Mouse (Mus musculus) forebrain, embryonic 14.5 days (tissue): ENCODE results near the gene Kcnma1. TPM values are rescaled to one million over a fixed set of nuclear protein-coding genes. Genes with fewer than 3 reads are reported as not detected.

Experiments used
- ATAC-seq: fragments of 200-750 bp; cut with Nextera tagmentation; 2 replicates; pipeline ENCODE4 v1.8.0; 2017; ENCODE audit warnings: mild to moderate bottlenecking, moderate library complexity
- DNase-seq: peaks from one replicate; pipeline ENCODE4 v3.0.0-alpha.2; 2015; ENCODE audit warnings: low spot score
- H3K27ac ChIP-seq: fragments of 300-500 bp; sonication (generic); 2 replicates; pipeline ENCODE4 v1.5.1; 2014; ENCODE audit warnings: low read depth, mild to moderate bottlenecking, control low read depth, low read length, moderate library complexity
- H3K27me3 ChIP-seq: fragments of 300-500 bp; sonication (generic); replicated peaks from 2 replicates; pipeline ENCODE4 v1.6.1; 2014; ENCODE audit warnings: low read length, control low read depth, mixed read lengths; ENCODE audit not compliant: control insufficient read depth, insufficient read depth
- H3K36me3 ChIP-seq: fragments of 300-500 bp; sonication (generic); 2 replicates; pipeline ENCODE4 v1.6.1; 2014; ENCODE audit warnings: low read length, control low read depth; ENCODE audit not compliant: control insufficient read depth, insufficient read depth
- H3K4me1 ChIP-seq: fragments of 300-500 bp; sonication (generic); 2 replicates; pipeline ENCODE4 v1.6.1; 2014; ENCODE audit warnings: antibody characterized with exemption, low read length, control low read depth; ENCODE audit not compliant: control insufficient read depth, insufficient read depth
- H3K4me2 ChIP-seq: fragments of 300-500 bp; sonication (generic); 2 replicates; pipeline ENCODE4 v1.6.1; 2014; ENCODE audit warnings: mild to moderate bottlenecking, control low read depth, low read length
- H3K4me3 ChIP-seq: fragments of 300-500 bp; sonication (generic); 2 replicates; pipeline ENCODE4 v1.5.1; 2014; ENCODE audit warnings: low read depth, low read length, control low read depth
- H3K9ac ChIP-seq: fragments of 300-500 bp; sonication (generic); 2 replicates; pipeline ENCODE4 v1.6.1; 2014; ENCODE audit warnings: mild to moderate bottlenecking, low read length, control low read depth, moderate library complexity
- H3K9me3 ChIP-seq: fragments of 300-500 bp; sonication (generic); replicated peaks from 2 replicates; pipeline ENCODE4 v1.6.1; 2016; ENCODE audit warnings: low read length, control low read depth, mixed read lengths; ENCODE audit not compliant: control insufficient read depth
- WGBS: fragments of 180-500 bp; shearing (Covaris S2); extraction: QIAGEN DNeasy Blood & Tissue Kit; methylation state at CpG from one replicate; pipeline ENCODE4 v1.1.7; 2014; 5-methylcytosine and 5-hydroxymethylcytosine counted together
- polyA plus RNA-seq: library from polyadenylated mRNA; unstranded; fragments of >200 nt; fragmentation: Nextera tagmentation; extraction: Ambion mirVana; gene quantifications from 2 replicates; pipeline ENCODE4 v1.2.1, GENCODE M21; 2014

The Kcnma1 gene
- polyA plus RNA-seq, 1 experiment from 2014 or later = 6.6 TPM

- H3K9me3 ChIP-seq = no peaks in the 10 kb centered on the region
- no peak for ATAC-seq
Measured at GRCm38 (mm10) chr14:23531735-23532525, 482.4 kb downstream of the Kcnma1 start.

GRCm38 (mm10) chr14:23529720-23530119 lies 484.6 kb downstream of the Kcnma1 start:
- no peaks in the 10 kb centered on the region for H3K36me3 ChIP-seq
- H3K4me2 ChIP-seq = no peak overlapping the region
- no peaks in the 10 kb centered on the region for H3K9me3 ChIP-seq
- 9% methylated on average over 4 of the region's 4 CpGs for WGBS
- H3K4me3 ChIP-seq = no peak overlapping the region
- no peak overlapping the region for H3K9ac ChIP-seq
- no peaks in the 10 kb centered on the region for H3K27me3 ChIP-seq
- H3K27ac ChIP-seq = no peak overlapping the region
- DNase-seq = peak; percentile 83
- no peak for ATAC-seq
- no peaks in the 10 kb centered on the region for H3K4me1 ChIP-seq

More at GRCm38 (mm10) chr14:23531735-23532525, 482.4 kb downstream of the Kcnma1 start:
- Histone ChIP-seq H3K27me3 (no peaks in the 10 kb centered on the region), H3K27ac (no peak overlapping the region), H3K4me2 (no peak overlapping the region), H3K9ac (no peak overlapping the region), H3K36me3 (no peaks in the 10 kb centered on the region), H3K4me1 (no peaks in the 10 kb centered on the region), H3K4me3 (no peak overlapping the region)
- DNase-seq = no peak
- 80% methylated on average over 8 of the region's 8 CpGs for WGBS

- no peak overlapping the region for H3K9ac ChIP-seq
- H3K4me3 ChIP-seq = no peak overlapping the region
- H3K27ac ChIP-seq = no peak overlapping the region
- DNase-seq (no peak), ATAC-seq (no peak)
- no peaks in the 10 kb centered on the region for H3K36me3 ChIP-seq
- no peaks in the 10 kb centered on the region for H3K9me3 ChIP-seq
- WGBS = 52% methylated on average over 1 of the region's 1 CpGs
- H3K27me3 ChIP-seq = no peaks in the 10 kb centered on the region
- H3K4me2 ChIP-seq = no peak overlapping the region
- H3K4me1 ChIP-seq = no peaks in the 10 kb centered on the region
Measured at GRCm38 (mm10) chr14:23529229-23529628, 485.1 kb downstream of the Kcnma1 start.

GRCm38 (mm10) chr14:23525910-23526309 lies 488.4 kb downstream of the Kcnma1 start:
- Histone ChIP-seq H3K9me3 (no peaks in the 10 kb centered on the region), H3K4me3 (no peak overlapping the region), H3K27ac (no peak overlapping the region), H3K4me1 (no peaks in the 10 kb centered on the region), H3K27me3 (no peaks in the 10 kb centered on the region), H3K4me2 (no peak overlapping the region), H3K9ac (no peak overlapping the region), H3K36me3 (no peaks in the 10 kb centered on the region)
- no peak for DNase-seq
- WGBS = 94% methylated on average over 1 of the region's 1 CpGs
- no peak for ATAC-seq

- H3K9me3 ChIP-seq = no peaks in the 10 kb centered on the region
- WGBS = 32% methylated on average over 6 of the region's 6 CpGs
Measured at GRCm38 (mm10) chr14:23523825-23524491, 490.3 kb downstream of the Kcnma1 start.

GRCm38 (mm10) chr14:23522606-23523159 lies 491.6 kb downstream of the Kcnma1 start:
- Histone ChIP-seq H3K4me1 (no peaks in the 10 kb centered on the region), H3K27me3 (no peaks in the 10 kb centered on the region), H3K4me2 (no peak overlapping the region), H3K9ac (no peak overlapping the region), H3K36me3 (no peaks in the 10 kb centered on the region), H3K27ac (no peak overlapping the region), H3K4me3 (no peak overlapping the region), H3K9me3 (no peaks in the 10 kb centered on the region)
- ATAC-seq (no peak), DNase-seq (no peak)
- WGBS = 80% methylated on average over 4 of the region's 4 CpGs

More at GRCm38 (mm10) chr14:23523825-23524491, 490.3 kb downstream of the Kcnma1 start:
- H3K4me2 ChIP-seq = no peak overlapping the region
- H3K27ac ChIP-seq = no peak overlapping the region
- no peak for DNase-seq
- no peak overlapping the region for H3K9ac ChIP-seq
- no peaks in the 10 kb centered on the region for H3K27me3 ChIP-seq
- no peaks in the 10 kb centered on the region for H3K4me1 ChIP-seq
- no peak for ATAC-seq
- H3K4me3 ChIP-seq = no peak overlapping the region
- H3K36me3 ChIP-seq = no peaks in the 10 kb centered on the region

GRCm38 (mm10) chr14:23521080-23521684 lies 493.1 kb downstream of the Kcnma1 start:
- Histone ChIP-seq H3K9ac (no peak overlapping the region), H3K27me3 (no peaks in the 10 kb centered on the region), H3K4me1 (no peaks in the 10 kb centered on the region), H3K4me3 (no peak overlapping the region), H3K9me3 (no peaks in the 10 kb centered on the region), H3K27ac (no peak overlapping the region), H3K4me2 (no peak overlapping the region), H3K36me3 (no peaks in the 10 kb centered on the region)
- DNase-seq (no peak), ATAC-seq (no peak)
- WGBS = 82% methylated on average over 10 of the region's 10 CpGs

- Histone ChIP-seq H3K9ac (no peak overlapping the region), H3K4me2 (no peak overlapping the region), H3K36me3 (no peaks in the 10 kb centered on the region), H3K27me3 (no peaks in the 10 kb centered on the region), H3K27ac (no peak overlapping the region), H3K4me1 (no peaks in the 10 kb centered on the region), H3K9me3 (no peaks in the 10 kb centered on the region), H3K4me3 (no peak overlapping the region)
- 92% methylated on average over 2 of the region's 2 CpGs for WGBS
- no peak for ATAC-seq
- DNase-seq = no peak
Measured at GRCm38 (mm10) chr14:23517374-23517773, 496.9 kb downstream of the Kcnma1 start.
